Mouse (Mus musculus) lung, postnatal 0 days (tissue): ENCODE data around the gene Olfr615.

ENCODE experiments used
- CTCF ChIP-seq: IDR thresholded peaks from 2 replicates; pipeline ENCODE4 v1.5.1; 2016; ENCODE audit warnings: antibody characterized with exemption, mild to moderate bottlenecking
- EP300 ChIP-seq: IDR thresholded peaks from 2 replicates; pipeline ENCODE4 v1.6.1; 2016; ENCODE audit warnings: antibody characterized with exemption, mild to moderate bottlenecking, control low read depth

GRCm38 (mm10) chr7:103512022-103512421, 43.9 kb upstream of the Olfr615 start, which contains the start of gene Olfr610:
- TF ChIP-seq CTCF (no peak), EP300 (no peak)
